Mouse (Mus musculus) heart, embryonic 13.5 days (tissue): ENCODE results near the gene Myl9. TPM values are rescaled to one million over a fixed set of nuclear protein-coding genes. Genes with fewer than 3 reads are reported as not detected.

ENCODE experiments used
- ATAC-seq: fragments of 200-750 bp; cut with Nextera tagmentation; 2 replicates; pipeline ENCODE4 v1.8.0; 2017; ENCODE audit warnings: moderate TSS enrichment; ENCODE audit not compliant: insufficient number of reproducible peaks, low FRiP score, low TSS enrichment; ENCODE audit errors: extremely low read depth
- H3K27ac ChIP-seq: fragments of 300-500 bp; sonication (generic); replicated peaks from 2 replicates; pipeline ENCODE4 v1.5.1; 2015; ENCODE audit warnings: moderate library complexity, mild to moderate bottlenecking, inconsistent platforms
- H3K27me3 ChIP-seq: fragments of 300-500 bp; sonication (generic); replicated peaks from 2 replicates; pipeline ENCODE4 v1.6.1; 2015; ENCODE audit warnings: mild to moderate bottlenecking, inconsistent platforms
- H3K36me3 ChIP-seq: fragments of 300-500 bp; sonication (generic); 2 replicates; pipeline ENCODE4 v1.6.1; 2015; ENCODE audit warnings: mild to moderate bottlenecking, inconsistent platforms
- H3K4me1 ChIP-seq: fragments of 300-500 bp; sonication (generic); 2 replicates; pipeline ENCODE4 v1.6.1; 2015; ENCODE audit warnings: inconsistent platforms
- H3K4me2 ChIP-seq: fragments of 300-500 bp; sonication (generic); 2 replicates; pipeline ENCODE4 v1.6.1; 2015; ENCODE audit warnings: inconsistent platforms, mild to moderate bottlenecking, moderate library complexity
- H3K4me3 ChIP-seq: fragments of 300-500 bp; sonication (generic); 2 replicates; pipeline ENCODE4 v1.5.1; 2015; ENCODE audit warnings: moderate library complexity, mild to moderate bottlenecking, inconsistent platforms
- H3K9ac ChIP-seq: fragments of 300-500 bp; sonication (generic); 2 replicates; pipeline ENCODE4 v1.6.1; 2015; ENCODE audit warnings: inconsistent platforms, mild to moderate bottlenecking, moderate library complexity
- H3K9me3 ChIP-seq: fragments of 300-500 bp; sonication (generic); 2 replicates; pipeline ENCODE4 v1.6.1; 2016; ENCODE audit warnings: inconsistent platforms
- WGBS: fragments of 180-500 bp; shearing (Covaris S2); methylation state at CpG from one replicate; pipeline ENCODE4 v1.1.7; 2015; ENCODE audit warnings: mixed read lengths; 5-methylcytosine and 5-hydroxymethylcytosine counted together
- polyA plus RNA-seq: library from polyadenylated mRNA; unstranded; fragments of >200 nt; fragmentation: Nextera tagmentation; extraction: Ambion mirVana; gene quantifications from 2 replicates; pipeline ENCODE4 v1.2.1, GENCODE M21; 2015

Gene Myl9
- polyA plus RNA-seq, 1 experiment from 2014 or later: 1,696 TPM

DNA sequence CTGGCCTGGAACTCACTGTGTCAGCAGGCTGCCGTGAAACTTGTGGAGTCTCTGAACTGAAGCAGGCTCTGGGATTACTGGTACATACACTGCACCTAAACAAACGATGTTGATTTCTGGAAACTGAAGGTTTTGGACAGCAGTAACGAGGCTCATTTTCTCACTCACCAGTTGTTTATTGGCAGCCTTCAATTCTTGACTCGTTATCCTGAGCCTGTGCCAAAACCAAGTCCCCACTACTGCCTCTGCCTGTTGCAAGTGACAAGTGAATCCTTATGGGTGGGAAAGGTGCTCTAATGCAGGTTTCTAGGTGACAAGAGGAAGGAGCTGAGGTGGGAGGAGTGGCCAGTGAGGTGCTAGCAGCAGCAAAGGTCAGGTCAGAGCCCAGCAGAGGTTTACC is 33.2 kb upstream of the Myl9 start:
- WGBS: 46% methylated on average over 4 of the region's 4 CpGs
- peak overlapping the region; percentile 53; the same call in 1 of the 2 replicates for H3K9ac ChIP-seq

DNA sequence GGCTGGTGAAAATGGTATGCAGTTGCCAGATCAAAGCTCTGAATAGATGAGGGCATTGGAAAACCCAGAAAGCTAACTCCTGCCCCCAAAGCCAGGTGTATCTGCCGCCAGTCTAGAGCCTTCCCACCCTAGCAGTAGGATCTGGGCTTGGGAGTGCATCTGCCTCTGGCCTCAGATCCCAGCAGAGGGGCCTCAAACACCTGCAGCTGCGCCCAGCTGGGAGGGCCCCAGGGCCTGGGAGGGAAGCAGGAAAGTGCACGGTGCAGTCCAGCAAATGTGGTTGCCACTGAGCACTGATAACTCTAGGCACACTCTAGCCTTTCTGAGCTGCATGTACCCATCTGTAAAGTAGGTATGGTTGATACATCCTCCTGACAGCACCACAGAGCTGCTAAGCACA is 32.0 kb upstream of the Myl9 start:
- H3K36me3 ChIP-seq: peaks cover 45% of the 10 kb centered on the region
- no peak overlapping the region for H3K27ac ChIP-seq
- H3K4me3 ChIP-seq: no peak overlapping the region
- H3K4me1 ChIP-seq: peaks cover 55% of the 10 kb centered on the region
- H3K9ac ChIP-seq: peak overlapping the region; percentile 42; the same call in 1 of the 2 replicates
- H3K27me3 ChIP-seq: no peaks in the 10 kb centered on the region
- WGBS: 64% methylated on average over 3 of the region's 3 CpGs
- ATAC-seq: no peak
- H3K4me2 ChIP-seq: no peak overlapping the region
- no peaks in the 10 kb centered on the region for H3K9me3 ChIP-seq

More for the DNA sequence above, 33.2 kb upstream of the Myl9 start:
- Histone ChIP-seq H3K9me3 (no peaks in the 10 kb centered on the region), H3K4me3 (no peak overlapping the region), H3K27me3 (no peaks in the 10 kb centered on the region), H3K4me1 (peaks cover 67% of the 10 kb centered on the region), H3K27ac (no peak overlapping the region), H3K4me2 (no peak overlapping the region), H3K36me3 (peaks cover 32% of the 10 kb centered on the region)
- no peak for ATAC-seq

DNA sequence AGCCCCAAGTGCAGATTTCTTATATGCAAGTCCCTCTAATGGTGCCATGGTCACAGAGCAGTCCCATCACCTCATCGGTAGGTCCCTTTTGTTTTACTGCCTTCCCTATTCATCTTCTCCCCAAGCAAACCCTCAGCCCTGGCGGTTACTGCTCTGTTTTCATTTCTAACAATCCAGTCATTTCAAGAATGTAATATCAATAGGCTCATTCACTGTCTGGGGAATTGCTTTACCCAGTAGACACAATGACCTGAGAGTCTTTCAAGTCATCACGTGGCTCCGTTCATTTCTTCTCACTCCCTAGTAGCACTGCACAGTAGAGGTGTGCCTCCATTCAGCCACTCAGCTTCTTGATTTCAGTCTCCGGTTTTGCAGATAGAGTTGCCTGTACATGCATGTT is 30.8 kb upstream of the Myl9 start:
- ATAC-seq: no peak
- no peaks in the 10 kb centered on the region for H3K27me3 ChIP-seq
- peaks cover 47% of the 10 kb centered on the region for H3K4me1 ChIP-seq
- H3K9ac ChIP-seq: no peak overlapping the region
- peaks cover 57% of the 10 kb centered on the region for H3K36me3 ChIP-seq
- 82% methylated on average over 5 of the region's 5 CpGs for WGBS
- no peak overlapping the region for H3K4me3 ChIP-seq
- H3K27ac ChIP-seq: no peak overlapping the region
- H3K9me3 ChIP-seq: no peaks in the 10 kb centered on the region
- no peak overlapping the region for H3K4me2 ChIP-seq

DNA sequence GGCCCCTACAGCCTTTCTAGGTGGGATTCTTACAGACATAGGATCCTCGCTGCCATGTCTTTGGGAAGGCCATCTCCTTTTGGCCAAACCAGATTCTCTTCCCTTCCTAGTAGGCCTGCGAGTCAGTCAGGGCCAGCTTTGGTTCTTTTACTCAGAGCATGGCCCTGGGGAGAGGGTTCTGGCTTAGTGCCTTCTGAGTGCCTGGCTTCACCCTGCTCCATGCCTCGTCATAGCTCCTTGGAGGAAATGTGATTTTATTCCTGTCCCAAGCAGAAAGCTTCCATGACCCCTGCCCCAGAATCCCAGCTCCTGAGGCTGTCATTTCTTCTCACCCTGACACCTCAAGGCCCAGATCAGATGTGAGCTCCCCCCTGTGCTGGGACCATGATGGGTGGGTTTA is 27.9 kb upstream of the Myl9 start:
- Histone ChIP-seq H3K27ac (no peak overlapping the region), H3K36me3 (peaks cover 83% of the 10 kb centered on the region), H3K27me3 (no peaks in the 10 kb centered on the region), H3K4me1 (peaks cover 23% of the 10 kb centered on the region), H3K4me3 (no peak overlapping the region), H3K4me2 (no peak overlapping the region), H3K9me3 (no peaks in the 10 kb centered on the region), H3K9ac (no peak overlapping the region)
- 87% methylated on average over 3 of the region's 3 CpGs for WGBS
- no peak for ATAC-seq

DNA sequence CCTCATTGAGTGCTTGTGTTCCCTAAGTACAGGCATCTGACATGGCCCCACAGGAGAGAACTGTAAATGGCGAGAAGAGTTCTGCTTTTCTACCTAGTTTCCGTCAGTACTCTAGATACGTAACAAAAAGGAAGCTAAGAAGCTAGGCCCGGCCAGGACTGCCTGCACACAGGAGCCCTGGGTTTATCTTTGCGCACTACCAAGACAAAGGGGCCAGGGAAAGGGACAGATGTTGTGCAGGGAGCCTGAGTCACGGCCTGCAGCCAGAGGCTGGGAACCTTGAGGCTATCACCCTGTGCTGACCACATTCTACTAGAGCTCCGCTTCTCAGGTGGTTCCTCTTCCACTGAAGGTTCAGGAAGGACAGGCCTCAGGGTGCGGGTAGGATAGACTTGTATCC is 25.5 kb upstream of the Myl9 start:
- 75% methylated on average over 8 of the region's 8 CpGs for WGBS
- H3K27ac ChIP-seq: no peak overlapping the region
- no peak for ATAC-seq

DNA sequence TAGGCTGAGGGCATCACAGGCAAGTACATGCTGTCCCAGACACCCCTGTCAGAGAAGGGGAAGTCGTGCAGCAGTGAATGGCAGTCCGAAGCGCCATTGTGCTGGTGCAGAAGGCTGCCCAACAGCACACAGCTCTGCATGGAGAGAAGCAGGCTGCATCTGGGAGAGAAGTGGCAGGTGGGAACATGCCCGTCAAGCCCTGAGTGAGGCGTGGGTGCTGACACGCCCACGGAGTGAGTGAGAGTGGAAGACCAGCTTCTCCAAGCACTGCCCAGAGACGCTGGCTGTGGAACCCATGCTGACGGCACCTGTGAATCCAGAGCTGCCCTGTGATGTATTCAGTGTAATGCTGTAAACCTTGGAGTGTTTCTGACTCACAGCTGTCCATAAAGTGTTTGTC is 18.3 kb upstream of the Myl9 start:
- no peaks in the 10 kb centered on the region for H3K9me3 ChIP-seq
- no peak overlapping the region for H3K4me2 ChIP-seq
- 0 out of 2 replicates have a peak, but pooled peaks cover 7% of the 10 kb centered on the region for H3K4me1 ChIP-seq
- H3K27me3 ChIP-seq: no peaks in the 10 kb centered on the region
- H3K4me3 ChIP-seq: no peak overlapping the region
- H3K9ac ChIP-seq: no peak overlapping the region
- 94% methylated on average over 9 of the region's 9 CpGs for WGBS
- peaks cover 98% of the 10 kb centered on the region for H3K36me3 ChIP-seq
- no peak overlapping the region for H3K27ac ChIP-seq
- ATAC-seq: no peak

More for the DNA sequence above, 25.5 kb upstream of the Myl9 start:
- Histone ChIP-seq H3K9ac (no peak overlapping the region), H3K4me2 (no peak overlapping the region), H3K27me3 (no peaks in the 10 kb centered on the region), H3K4me3 (no peak overlapping the region), H3K4me1 (0 out of 2 replicates have a peak, but pooled peaks cover 7% of the 10 kb centered on the region), H3K36me3 (peaks cover 92% of the 10 kb centered on the region), H3K9me3 (no peaks in the 10 kb centered on the region)

DNA sequence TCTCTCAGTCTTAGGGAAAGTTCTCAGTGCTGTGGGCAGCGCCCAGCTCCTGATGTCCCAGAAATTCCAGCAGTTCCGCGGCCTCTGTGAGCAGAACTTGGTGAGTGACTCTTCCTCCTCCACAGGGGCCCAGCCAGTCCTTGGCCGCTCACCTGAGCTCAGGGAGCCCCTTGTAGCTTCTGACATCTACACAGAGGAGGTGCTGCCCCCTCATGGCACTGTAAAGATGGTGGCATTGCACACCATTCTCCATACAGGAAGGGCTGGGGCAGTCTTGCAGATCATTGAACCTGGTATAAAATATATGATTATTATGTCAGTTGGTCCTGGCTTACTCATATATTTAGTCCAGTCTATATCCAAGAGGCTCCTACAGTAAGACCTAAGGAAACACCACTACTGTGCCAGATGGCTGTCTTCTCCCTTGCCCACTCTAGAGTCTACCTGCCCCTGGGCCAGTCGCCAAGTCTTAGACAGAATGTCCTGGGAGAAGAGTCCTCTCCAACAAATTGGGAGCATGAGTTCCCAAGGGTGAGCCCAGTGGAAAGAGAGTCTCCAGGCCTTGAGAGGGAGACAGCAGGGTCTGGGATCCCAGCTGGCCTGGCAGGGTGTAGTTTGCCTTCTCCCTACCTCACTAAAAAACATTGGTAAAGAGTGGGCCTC is 14.2 kb upstream of the Myl9 start:
- H3K4me3 ChIP-seq: no peak overlapping the region
- 72% methylated on average over 5 of the region's 5 CpGs for WGBS
- peaks cover 86% of the 10 kb centered on the region for H3K36me3 ChIP-seq
- no peak for ATAC-seq
- H3K9ac ChIP-seq: no peak overlapping the region
- H3K4me2 ChIP-seq: no peak overlapping the region
- no peaks in the 10 kb centered on the region for H3K9me3 ChIP-seq
- H3K27me3 ChIP-seq: no peaks in the 10 kb centered on the region
- peaks cover 21% of the 10 kb centered on the region for H3K4me1 ChIP-seq
- H3K27ac ChIP-seq: no peak overlapping the region

DNA sequence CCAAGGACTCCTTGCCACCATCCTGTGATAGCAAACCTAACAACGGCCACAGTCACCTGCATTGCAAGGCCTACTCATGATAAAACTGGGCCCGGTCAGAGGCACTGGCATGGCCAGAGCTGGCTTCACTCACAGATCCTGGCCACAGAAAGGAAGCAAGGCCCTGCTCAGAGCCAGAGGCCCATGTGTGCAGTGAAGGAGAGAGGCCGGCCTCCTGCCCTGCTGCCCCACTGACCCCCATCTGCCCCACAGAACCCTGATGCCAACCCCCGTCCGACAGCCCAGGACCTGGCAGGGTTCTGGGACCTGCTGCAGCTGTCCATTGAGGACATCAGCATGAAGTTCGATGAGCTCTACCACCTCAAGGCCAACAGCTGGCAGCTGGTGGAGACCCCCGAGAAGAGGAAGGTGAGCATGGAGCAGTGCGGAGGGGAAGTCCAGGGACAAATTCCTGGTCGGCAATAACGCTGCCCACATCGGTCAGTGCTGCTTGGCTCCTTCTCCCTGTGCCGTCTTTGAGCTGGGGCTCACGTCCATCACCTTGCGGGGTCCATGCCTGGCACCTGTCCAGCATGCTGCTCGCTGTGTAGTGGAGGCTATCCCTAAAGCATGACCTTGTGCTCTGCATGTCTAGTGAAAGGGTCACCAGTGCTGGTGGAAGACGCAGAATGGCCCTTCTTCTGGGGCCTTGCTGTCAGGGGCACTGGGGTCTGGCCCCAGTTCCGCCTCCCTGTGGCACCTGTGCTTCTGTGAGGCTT is 13.5 kb upstream of the Myl9 start:
- Histone ChIP-seq H3K4me3 (no peak overlapping the region), H3K27me3 (no peaks in the 10 kb centered on the region), H3K4me1 (peaks cover 28% of the 10 kb centered on the region), H3K36me3 (peaks cover 78% of the 10 kb centered on the region), H3K27ac (no peak overlapping the region), H3K4me2 (no peak overlapping the region), H3K9ac (no peak overlapping the region), H3K9me3 (no peaks in the 10 kb centered on the region)
- ATAC-seq: no peak
- WGBS: 90% methylated on average over 17 of the region's 17 CpGs

DNA sequence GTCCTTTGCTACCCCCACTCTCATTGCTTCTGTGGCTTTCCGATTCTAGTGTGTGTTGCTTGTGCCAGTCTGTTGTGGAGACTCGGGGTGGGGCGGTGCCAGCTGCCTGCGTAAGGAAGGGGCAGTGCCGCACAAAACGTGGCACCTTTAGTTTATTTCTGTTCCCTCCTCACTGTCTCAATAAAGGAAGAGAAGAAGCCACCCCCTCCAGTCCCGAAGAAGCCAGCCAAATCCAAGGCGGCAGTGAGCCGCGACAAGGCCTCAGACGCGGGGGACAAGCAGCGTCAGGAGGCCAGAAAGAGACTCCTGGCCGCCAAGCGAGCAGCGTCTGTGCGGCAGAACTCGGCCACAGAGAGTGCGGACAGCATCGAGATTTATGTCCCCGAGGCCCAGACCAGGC is 12.7 kb upstream of the Myl9 start:
- WGBS: 86% methylated on average over 21 of the region's 21 CpGs
- Histone ChIP-seq H3K9ac (no peak overlapping the region), H3K36me3 (peaks cover 70% of the 10 kb centered on the region), H3K4me1 (peaks cover 34% of the 10 kb centered on the region), H3K4me3 (no peak overlapping the region), H3K4me2 (no peak overlapping the region), H3K9me3 (no peaks in the 10 kb centered on the region), H3K27ac (no peak overlapping the region), H3K27me3 (no peaks in the 10 kb centered on the region)
- ATAC-seq: no peak

DNA sequence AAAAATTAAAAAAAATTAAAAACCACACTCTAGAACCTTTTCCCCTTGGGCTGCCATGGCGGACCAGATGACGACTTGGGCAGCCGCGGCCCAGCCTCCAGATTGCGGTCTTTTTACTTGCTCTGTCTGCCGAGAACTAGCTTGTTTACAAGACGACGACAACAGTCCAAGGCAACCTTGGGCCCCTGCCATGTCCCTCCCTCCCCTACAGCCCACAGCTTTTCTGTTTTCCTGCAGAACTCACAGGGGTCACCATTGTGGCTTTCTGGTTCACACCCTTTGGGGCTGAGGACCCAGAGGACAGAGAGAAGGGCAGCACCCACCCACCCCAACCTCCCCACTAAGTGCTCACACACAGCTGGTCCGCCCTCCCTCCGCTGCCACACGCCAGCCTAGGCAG is 12.1 kb upstream of the Myl9 start:
- ATAC-seq: no peak

DNA sequence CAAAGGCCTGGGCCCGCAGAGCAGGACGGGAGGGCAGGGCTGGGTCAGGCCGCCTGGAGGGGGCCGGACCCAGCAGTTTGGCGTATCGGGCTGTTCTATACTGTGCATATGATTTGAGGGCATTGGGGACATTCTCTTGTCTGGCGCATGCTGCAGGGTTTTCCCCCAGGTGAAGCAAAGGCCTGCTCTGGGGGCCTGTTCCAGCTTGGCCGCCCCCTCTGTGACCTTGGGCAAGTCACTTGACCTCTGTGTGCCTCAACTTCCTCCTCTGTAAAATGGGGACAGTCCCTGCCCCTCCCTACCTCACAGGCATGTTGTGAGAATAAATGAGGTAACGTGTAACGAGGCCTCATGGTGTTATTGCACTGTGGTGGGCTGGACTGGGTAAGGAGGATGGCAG is 11.2 kb upstream of the Myl9 start:
- 90% methylated on average over 10 of the region's 10 CpGs for WGBS
- ATAC-seq: no peak; the same call in 1 of the 2 replicates
- Histone ChIP-seq H3K36me3 (peaks cover 55% of the 10 kb centered on the region), H3K9ac (no peak overlapping the region), H3K27ac (no peak overlapping the region), H3K9me3 (no peaks in the 10 kb centered on the region), H3K4me2 (no peak overlapping the region), H3K4me1 (peaks cover 34% of the 10 kb centered on the region), H3K4me3 (no peak overlapping the region), H3K27me3 (no peaks in the 10 kb centered on the region)

More for the DNA sequence above, 12.1 kb upstream of the Myl9 start:
- peaks cover 34% of the 10 kb centered on the region for H3K4me1 ChIP-seq
- no peak overlapping the region for H3K9ac ChIP-seq
- H3K36me3 ChIP-seq: peaks cover 64% of the 10 kb centered on the region
- H3K27me3 ChIP-seq: no peaks in the 10 kb centered on the region
- H3K27ac ChIP-seq: no peak overlapping the region
- no peak overlapping the region for H3K4me3 ChIP-seq
- H3K9me3 ChIP-seq: no peaks in the 10 kb centered on the region
- no peak overlapping the region for H3K4me2 ChIP-seq
- 81% methylated on average over 11 of the region's 11 CpGs for WGBS

DNA sequence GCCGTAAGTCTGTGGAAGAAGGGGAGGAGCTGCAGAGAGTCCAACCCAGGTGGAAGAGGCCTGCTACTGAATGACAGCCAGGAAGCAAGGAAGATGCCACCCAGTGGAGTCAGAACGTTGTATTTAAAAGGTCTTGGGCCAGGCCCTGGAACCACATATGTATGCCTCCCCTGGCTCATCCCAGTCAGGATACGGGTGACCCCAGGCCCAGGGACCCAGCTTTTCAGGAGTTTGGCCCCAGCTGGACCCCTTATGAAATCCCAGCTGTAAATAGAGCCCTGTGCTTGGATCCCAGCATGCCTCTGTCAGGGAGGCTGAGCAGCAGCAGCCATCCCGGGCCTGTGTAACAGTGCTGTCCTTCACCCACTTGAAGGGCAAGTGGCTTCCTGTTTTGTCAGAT is 10.5 kb upstream of the Myl9 start:
- H3K9me3 ChIP-seq: no peaks in the 10 kb centered on the region
- peak overlapping the region; percentile 61 for H3K27ac ChIP-seq
- ATAC-seq: no peak
- peaks cover 48% of the 10 kb centered on the region for H3K36me3 ChIP-seq
- H3K4me1 ChIP-seq: peaks cover 34% of the 10 kb centered on the region
- H3K9ac ChIP-seq: peak overlapping the region; percentile 65
- no peak overlapping the region for H3K4me3 ChIP-seq
- 48% methylated on average over 4 of the region's 4 CpGs for WGBS
- H3K4me2 ChIP-seq: no peak overlapping the region
- H3K27me3 ChIP-seq: no peaks in the 10 kb centered on the region
